Mouse (Mus musculus) bone marrow macrophage, adult 2 months (primary cell): ENCODE results near the gene Nlrp10. TPM values are rescaled to one million over a fixed set of nuclear protein-coding genes. Genes with fewer than 3 reads are reported as not detected.

ENCODE experiments used
- H3K27ac ChIP-seq: 2 replicates; pipeline ENCODE4 v1.5.1; 2012; ENCODE audit warnings: low read depth, low read length; ENCODE audit not compliant: insufficient read depth
- H3K4me1 ChIP-seq: 2 replicates; pipeline ENCODE4 v1.6.1; 2012; ENCODE audit warnings: low read length; ENCODE audit not compliant: control insufficient read depth, insufficient read depth
- H3K4me3 ChIP-seq: 2 replicates; pipeline ENCODE4 v1.5.1; 2012; ENCODE audit warnings: mild to moderate bottlenecking, low read length, moderate library complexity; ENCODE audit not compliant: insufficient read depth
- CTCF ChIP-seq: IDR thresholded peaks from 2 replicates; pipeline ENCODE4 v1.5.1; 2012; ENCODE audit warnings: low read depth, mild to moderate bottlenecking, low read length, moderate library complexity
- POLR2A ChIP-seq: IDR thresholded peaks from 2 replicates; pipeline ENCODE4 v1.6.1; 2012; ENCODE audit warnings: mild to moderate bottlenecking, low read depth, low read length, borderline replicate concordance
- polyA plus RNA-seq: library from polyadenylated mRNA; stranded (reverse); fragments of >200 nt; gene quantifications from 2 replicates; pipeline ENCODE4 v1.2.4, GENCODE M21; 2012; ENCODE audit not compliant: missing spikeins, insufficient read depth, insufficient read length

The Nlrp10 gene
- polyA plus RNA-seq = 4.8 and 4.9 TPM in 2 replicates

- no peak for TF ChIP-seq POLR2A
- TF ChIP-seq CTCF = no peak
- peak within 1 kb of the TSS; percentile 63 for H3K27ac ChIP-seq
- peak within 1 kb of the TSS; percentile 69 for H3K4me3 ChIP-seq
- H3K4me1 ChIP-seq = peaks cover 26% of the 10 kb centered on the region
These were observed at the start of gene Nlrp10 for GRCm38 (mm10) chr7:108929726-108930393. Nlrp10 (minus strand) TSS chr7:108930178.

GRCm38 (mm10) chr7:108972273-108972672 lies 42.3 kb upstream of the Nlrp10 start:
- Histone ChIP-seq H3K4me1 (no peaks in the 10 kb centered on the region), H3K4me3 (no peak overlapping the region)
- no peak for TF ChIP-seq CTCF
- TF ChIP-seq POLR2A = no peak

DNA sequence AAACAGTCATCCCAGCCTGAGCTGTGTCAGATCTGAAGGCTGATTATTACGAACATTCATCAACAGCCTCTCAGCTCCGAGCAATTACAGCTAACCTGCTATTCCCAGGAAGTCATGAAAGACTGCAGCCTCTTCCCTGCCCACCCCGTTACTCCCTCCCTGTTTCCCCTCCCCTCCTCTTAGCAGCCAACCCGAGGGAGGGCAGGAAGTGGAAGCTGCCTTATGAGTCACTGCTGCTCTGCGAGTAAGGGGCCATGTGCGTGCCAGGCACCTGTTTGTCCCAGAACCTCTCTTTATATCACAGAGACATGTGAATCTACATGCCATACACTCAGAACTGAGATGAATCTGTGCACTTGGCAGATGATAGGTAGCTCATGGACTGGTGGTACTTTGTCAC lies 38.2 kb upstream of the Nlrp10 start:
- no peak overlapping the region for H3K4me3 ChIP-seq
- no peak for TF ChIP-seq CTCF
- TF ChIP-seq POLR2A = no peak
- H3K4me1 ChIP-seq = no peaks in the 10 kb centered on the region
- no peak overlapping the region for H3K27ac ChIP-seq

More at GRCm38 (mm10) chr7:108972273-108972672, 42.3 kb upstream of the Nlrp10 start:
- H3K27ac ChIP-seq = no peak overlapping the region

DNA sequence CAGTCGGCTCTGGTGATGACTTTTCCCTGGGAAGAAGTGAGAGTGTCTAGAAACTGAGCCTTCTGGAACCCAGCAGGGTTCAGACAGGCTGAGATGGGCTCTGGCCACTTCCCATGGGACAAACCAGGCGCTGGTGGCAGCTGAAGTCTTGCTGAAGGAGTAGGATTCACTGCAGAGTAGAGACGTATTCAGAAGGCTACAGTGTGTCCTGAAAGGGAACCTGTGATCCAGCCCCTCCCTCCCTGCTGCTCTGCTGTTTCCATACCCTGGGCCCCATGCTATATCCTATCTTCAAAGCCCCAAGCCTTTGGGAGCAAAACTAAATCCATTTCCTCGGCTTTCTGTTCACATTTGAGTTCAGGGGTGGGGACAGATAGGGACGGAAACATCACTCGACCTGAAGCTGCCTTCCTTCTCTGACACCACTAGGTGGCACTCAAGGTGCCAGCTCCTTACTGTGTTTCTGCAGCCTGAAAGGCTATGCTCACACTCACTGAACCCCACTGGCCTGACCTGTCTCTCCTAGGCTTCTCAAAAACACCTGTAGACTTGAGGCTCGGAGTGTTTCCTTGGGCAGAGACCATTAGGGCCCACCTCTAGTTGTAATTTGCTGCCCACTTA lies 36.9 kb upstream of the Nlrp10 start:
- TF ChIP-seq POLR2A (no peak), CTCF (peak; percentile 69)
- H3K4me1 ChIP-seq = no peaks in the 10 kb centered on the region
- H3K27ac ChIP-seq = no peak overlapping the region
- H3K4me3 ChIP-seq = no peak overlapping the region

GRCm38 (mm10) chr7:108965968-108966367 lies 36.0 kb upstream of the Nlrp10 start:
- TF ChIP-seq POLR2A (no peak), CTCF (peak; percentile 35; the same call in 1 of the 2 replicates)
- Histone ChIP-seq H3K27ac (no peak overlapping the region), H3K4me1 (no peaks in the 10 kb centered on the region), H3K4me3 (no peak overlapping the region)

- no peak for TF ChIP-seq CTCF
- no peak for TF ChIP-seq POLR2A
- H3K4me1 ChIP-seq = peaks cover 4% of the 10 kb centered on the region; the same call in 1 of the 2 replicates
- H3K27ac ChIP-seq = no peak overlapping the region
- H3K4me3 ChIP-seq = no peak overlapping the region
These were observed 27.8 kb upstream of the Nlrp10 start for GRCm38 (mm10) chr7:108957734-108958133.

DNA sequence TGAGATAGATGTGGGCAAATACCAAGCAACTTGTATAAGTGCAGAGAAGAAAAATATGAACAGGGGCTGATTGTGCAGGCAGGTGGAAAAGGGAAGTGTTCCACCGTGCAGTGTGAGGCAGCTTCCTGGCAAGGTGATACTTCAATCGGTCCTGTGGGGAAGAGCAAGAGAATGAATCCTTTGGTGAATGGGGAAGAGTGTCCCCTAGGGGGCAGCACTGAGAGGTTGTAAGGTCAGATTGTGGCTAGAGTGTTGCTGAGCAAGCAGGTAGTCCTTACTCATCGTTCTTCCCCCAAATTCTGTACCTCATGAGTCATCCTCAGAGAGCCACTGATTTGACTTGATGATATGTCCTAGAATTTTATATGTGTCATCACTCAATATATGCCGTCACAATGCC lies 24.2 kb upstream of the Nlrp10 start:
- no peak overlapping the region for H3K27ac ChIP-seq
- no peak for TF ChIP-seq POLR2A
- TF ChIP-seq CTCF = peak; percentile 56
- H3K4me3 ChIP-seq = no peak overlapping the region
- peaks cover 4% of the 10 kb centered on the region; the same call in 1 of the 2 replicates for H3K4me1 ChIP-seq

DNA sequence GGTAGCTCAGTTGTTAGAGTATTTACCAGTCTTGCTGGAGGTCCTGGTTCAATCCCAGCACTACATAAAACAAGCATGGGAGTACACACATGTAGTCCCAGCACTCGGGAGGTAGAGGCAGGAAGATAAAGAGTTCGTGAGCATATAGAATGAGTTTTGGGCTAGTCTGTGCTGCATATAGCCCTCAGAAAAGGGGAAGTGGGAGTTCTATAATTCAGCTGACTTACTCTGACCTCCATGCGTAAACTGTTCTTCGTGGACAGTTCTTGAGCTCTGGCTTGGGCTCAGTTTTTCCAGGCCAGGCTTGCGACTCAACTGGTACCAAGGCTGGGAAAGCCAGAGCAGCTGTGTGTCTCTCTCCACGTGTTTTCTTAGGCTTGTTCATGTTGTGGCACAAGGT lies 22.8 kb upstream of the Nlrp10 start:
- Histone ChIP-seq H3K4me1 (peaks cover 4% of the 10 kb centered on the region; the same call in 1 of the 2 replicates), H3K4me3 (no peak overlapping the region), H3K27ac (no peak overlapping the region)
- TF ChIP-seq POLR2A (no peak), CTCF (no peak)

DNA sequence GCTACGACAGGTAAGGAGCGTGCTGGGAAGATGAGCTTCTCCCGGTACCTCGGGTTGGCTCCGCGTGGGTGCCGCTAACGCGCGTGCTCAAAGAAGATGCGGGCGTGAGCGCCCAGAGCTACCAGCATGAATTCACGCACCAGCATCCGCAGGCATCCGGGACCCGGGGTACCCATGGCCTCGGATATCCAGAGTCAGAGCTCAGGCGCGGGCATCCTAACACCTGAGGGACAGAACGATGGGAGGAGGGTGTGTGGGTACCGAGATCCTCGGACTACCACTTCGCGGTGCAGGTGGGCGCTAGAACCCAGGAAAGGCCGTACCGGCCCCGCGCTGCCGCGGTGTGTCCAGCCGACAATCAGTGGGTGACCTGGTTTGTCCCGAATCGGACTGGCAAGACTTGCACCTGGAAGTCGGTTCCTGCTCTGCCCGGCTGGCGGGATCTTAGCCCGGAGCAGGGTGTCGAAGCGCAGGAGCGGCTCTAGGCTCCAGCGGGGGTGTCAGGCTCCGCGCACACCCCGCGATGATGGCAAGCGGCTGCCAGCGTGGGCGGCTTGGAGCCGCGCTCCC lies 20.9 kb upstream of the Nlrp10 start:
- Histone ChIP-seq H3K4me1 (0 out of 2 replicates have a peak, but pooled peaks cover 2% of the 10 kb centered on the region), H3K27ac (no peak overlapping the region), H3K4me3 (peak overlapping the region; percentile 24; the same call in 1 of the 2 replicates)
- TF ChIP-seq POLR2A (no peak), CTCF (no peak)
